Mouse (Mus musculus): Measurements from ENCODE around the gene Heatr5a. TPM values are rescaled to one million over a fixed set of nuclear protein-coding genes. Genes with fewer than 3 reads are reported as not detected.

The Heatr5a gene
- polyA plus RNA-seq, 1 experiment from 2014 or later = 10.2 TPM

GRCm38 (mm10) chr12:51865790-51866179 is 105.3 kb downstream of the Heatr5a start:
- no peak overlapping the region for H3K27ac ChIP-seq (ENCODE audit: low read depth, low read length)
- no peak overlapping the region for H3K4me2 ChIP-seq (ENCODE audit: low read depth)
- peaks cover 11% of the 10 kb centered on the region for H3K4me1 ChIP-seq (ENCODE audit: control insufficient read depth, insufficient read depth, low read length)
- no peaks in the 10 kb centered on the region for H3K27me3 ChIP-seq (ENCODE audit: control insufficient read depth, insufficient read depth, low read length)
- no peaks in the 10 kb centered on the region for H3K36me3 ChIP-seq (ENCODE audit: control insufficient read depth, insufficient read depth, low read length)
- ATAC-seq (ENCODE audit: insufficient read depth, low FRiP score, low TSS enrichment) (peak; percentile 74), DNase-seq (ENCODE audit: low spot score) (peak; percentile 36)
- H3K4me3 ChIP-seq (ENCODE audit: low read depth, low read length) = no peak overlapping the region
- H3K9ac ChIP-seq (ENCODE audit: low read length) = no peak overlapping the region
- 27% methylated on average over 4 of the region's 4 CpGs for WGBS
- H3K9me3 ChIP-seq (ENCODE audit: control insufficient read depth, low read length) = no peaks in the 10 kb centered on the region

DNA sequence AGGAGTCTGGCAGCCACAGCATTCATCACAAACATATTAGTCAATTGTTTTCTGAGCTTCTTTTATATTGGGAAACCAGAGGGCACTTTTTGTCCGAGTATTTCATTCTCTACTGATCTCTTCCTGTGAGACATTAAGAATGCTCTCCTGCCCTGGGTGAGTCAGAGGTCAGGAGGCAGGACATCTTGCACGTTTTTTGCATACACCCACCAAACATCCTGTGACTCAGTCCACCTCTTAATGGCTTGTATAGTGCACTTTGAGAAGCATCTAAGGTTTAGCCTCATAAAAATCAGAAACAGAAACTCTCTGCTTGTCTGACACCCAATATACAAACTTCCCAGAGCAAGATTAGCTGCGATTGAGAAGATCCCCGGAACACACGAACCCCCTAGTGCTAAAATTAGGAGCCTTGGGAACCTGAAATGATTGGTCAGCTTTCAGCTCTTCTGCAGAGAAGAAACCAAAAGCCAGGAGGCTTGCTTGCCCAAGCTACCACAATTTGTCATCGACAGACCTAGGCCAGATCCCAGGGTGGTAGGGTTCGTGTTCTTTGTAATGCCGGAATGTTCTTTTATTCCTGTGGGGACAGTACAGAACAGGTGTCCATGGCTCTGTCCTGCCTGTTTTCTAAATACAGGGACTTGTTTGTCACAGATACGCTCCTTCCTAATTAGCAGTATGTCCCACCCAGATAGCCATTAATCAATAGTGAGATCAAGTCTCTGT is 105.9 kb downstream of the Heatr5a start:
- Histone ChIP-seq H3K9me3 (ENCODE audit: control insufficient read depth, low read length) (no peaks in the 10 kb centered on the region), H3K27ac (ENCODE audit: low read depth, low read length) (no peak overlapping the region), H3K4me2 (ENCODE audit: low read depth) (no peak overlapping the region), H3K36me3 (ENCODE audit: control insufficient read depth, insufficient read depth, low read length) (no peaks in the 10 kb centered on the region), H3K27me3 (ENCODE audit: control insufficient read depth, insufficient read depth, low read length) (no peaks in the 10 kb centered on the region), H3K4me3 (ENCODE audit: low read depth, low read length) (no peak overlapping the region), H3K4me1 (ENCODE audit: control insufficient read depth, insufficient read depth, low read length) (peaks cover 11% of the 10 kb centered on the region), H3K9ac (ENCODE audit: low read length) (no peak overlapping the region)
- WGBS = 50% methylated on average over 9 of the region's 9 CpGs
- ATAC-seq (ENCODE audit: insufficient read depth, low FRiP score, low TSS enrichment) (peak; percentile 31; the same call in 1 of the 2 replicates), DNase-seq (ENCODE audit: low spot score) (peak; percentile 18)

- Histone ChIP-seq H3K27ac (ENCODE audit: low read depth, low read length) (no peak overlapping the region), H3K36me3 (ENCODE audit: control insufficient read depth, insufficient read depth, low read length) (no peaks in the 10 kb centered on the region), H3K4me1 (ENCODE audit: control insufficient read depth, insufficient read depth, low read length) (peaks cover 11% of the 10 kb centered on the region), H3K4me3 (ENCODE audit: low read depth, low read length) (no peak overlapping the region), H3K9me3 (ENCODE audit: control insufficient read depth, low read length) (no peaks in the 10 kb centered on the region), H3K4me2 (ENCODE audit: low read depth) (no peak overlapping the region), H3K9ac (ENCODE audit: low read length) (no peak overlapping the region), H3K27me3 (ENCODE audit: control insufficient read depth, insufficient read depth, low read length) (no peaks in the 10 kb centered on the region)
- 92% methylated on average over 14 of the region's 14 CpGs for WGBS
- DNase-seq (ENCODE audit: low spot score) = no peak
- ATAC-seq (ENCODE audit: insufficient read depth, low FRiP score, low TSS enrichment) = no peak
Observed at GRCm38 (mm10) chr12:51863116-51864002, 107.8 kb downstream of the Heatr5a start.

- Histone ChIP-seq H3K4me1 (ENCODE audit: control insufficient read depth, insufficient read depth, low read length) (no peaks in the 10 kb centered on the region), H3K4me2 (ENCODE audit: low read depth) (no peak overlapping the region), H3K9ac (ENCODE audit: low read length) (no peak overlapping the region), H3K27me3 (ENCODE audit: control insufficient read depth, insufficient read depth, low read length) (no peaks in the 10 kb centered on the region), H3K36me3 (ENCODE audit: control insufficient read depth, insufficient read depth, low read length) (no peaks in the 10 kb centered on the region), H3K9me3 (ENCODE audit: control insufficient read depth, low read length) (no peaks in the 10 kb centered on the region), H3K27ac (ENCODE audit: low read depth, low read length) (no peak overlapping the region), H3K4me3 (ENCODE audit: low read depth, low read length) (no peak overlapping the region)
- ATAC-seq (ENCODE audit: insufficient read depth, low FRiP score, low TSS enrichment) = no peak
- no peak for DNase-seq (ENCODE audit: low spot score)
- 63% methylated on average over 13 of the region's 13 CpGs for WGBS
Observed at GRCm38 (mm10) chr12:51858134-51859028, 112.7 kb downstream of the Heatr5a start.

DNA sequence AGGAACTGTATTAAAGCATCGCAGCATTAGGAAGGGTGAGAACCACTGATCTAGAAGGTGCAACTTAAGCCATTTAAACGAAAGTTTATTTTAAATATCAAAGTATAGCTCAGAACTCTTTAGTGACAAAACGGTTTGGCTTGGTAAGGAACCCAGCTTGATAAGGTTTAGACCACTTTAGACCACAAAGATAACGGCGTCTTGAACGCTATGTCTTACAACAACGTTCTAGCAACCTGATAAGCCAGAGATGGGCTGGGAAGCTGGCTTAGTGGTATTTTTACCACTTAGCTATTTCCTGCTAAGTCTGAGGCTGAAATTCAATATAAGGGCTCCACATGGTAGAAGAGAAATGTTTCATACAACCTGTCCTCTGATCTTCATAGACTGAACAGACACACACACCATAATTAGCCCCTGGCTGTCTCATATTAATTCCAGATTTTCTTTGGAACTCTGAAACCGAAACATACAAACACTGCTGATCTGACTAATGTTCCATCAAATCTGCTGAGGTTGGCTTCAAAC is 114.3 kb downstream of the Heatr5a start:
- DNase-seq (ENCODE audit: low spot score) (no peak), ATAC-seq (ENCODE audit: insufficient read depth, low FRiP score, low TSS enrichment) (no peak)
- Histone ChIP-seq H3K27ac (ENCODE audit: low read depth, low read length) (no peak overlapping the region), H3K4me1 (ENCODE audit: control insufficient read depth, insufficient read depth, low read length) (no peaks in the 10 kb centered on the region), H3K9me3 (ENCODE audit: control insufficient read depth, low read length) (no peaks in the 10 kb centered on the region), H3K9ac (ENCODE audit: low read length) (no peak overlapping the region), H3K4me3 (ENCODE audit: low read depth, low read length) (no peak overlapping the region), H3K27me3 (ENCODE audit: control insufficient read depth, insufficient read depth, low read length) (no peaks in the 10 kb centered on the region), H3K36me3 (ENCODE audit: control insufficient read depth, insufficient read depth, low read length) (no peaks in the 10 kb centered on the region), H3K4me2 (ENCODE audit: low read depth) (no peak overlapping the region)
- 91% methylated on average over 8 of the region's 8 CpGs for WGBS

- 94% methylated on average over 2 of the region's 2 CpGs for WGBS
- Histone ChIP-seq H3K9ac (ENCODE audit: low read length) (no peak overlapping the region), H3K4me2 (ENCODE audit: low read depth) (no peak overlapping the region), H3K9me3 (ENCODE audit: control insufficient read depth, low read length) (no peaks in the 10 kb centered on the region), H3K27ac (ENCODE audit: low read depth, low read length) (no peak overlapping the region), H3K27me3 (ENCODE audit: control insufficient read depth, insufficient read depth, low read length) (no peaks in the 10 kb centered on the region), H3K4me3 (ENCODE audit: low read depth, low read length) (no peak overlapping the region), H3K36me3 (ENCODE audit: control insufficient read depth, insufficient read depth, low read length) (no peaks in the 10 kb centered on the region), H3K4me1 (ENCODE audit: control insufficient read depth, insufficient read depth, low read length) (no peaks in the 10 kb centered on the region)
- DNase-seq (ENCODE audit: low spot score) (no peak), ATAC-seq (ENCODE audit: insufficient read depth, low FRiP score, low TSS enrichment) (no peak)
Observed at GRCm38 (mm10) chr12:51855872-51856271, 115.2 kb downstream of the Heatr5a start.

- H3K4me1 ChIP-seq (ENCODE audit: control insufficient read depth, insufficient read depth, low read length) = no peaks in the 10 kb centered on the region
- H3K9me3 ChIP-seq (ENCODE audit: control insufficient read depth, low read length) = no peaks in the 10 kb centered on the region
- no peak overlapping the region for H3K9ac ChIP-seq (ENCODE audit: low read length)
- no peak overlapping the region for H3K27ac ChIP-seq (ENCODE audit: low read depth, low read length)
- no peak overlapping the region for H3K4me2 ChIP-seq (ENCODE audit: low read depth)
- H3K4me3 ChIP-seq (ENCODE audit: low read depth, low read length) = no peak overlapping the region
- WGBS = 86% methylated on average over 6 of the region's 7 CpGs
- H3K27me3 ChIP-seq (ENCODE audit: control insufficient read depth, insufficient read depth, low read length) = no peaks in the 10 kb centered on the region
- no peak for DNase-seq (ENCODE audit: low spot score)
- no peaks in the 10 kb centered on the region for H3K36me3 ChIP-seq (ENCODE audit: control insufficient read depth, insufficient read depth, low read length)
- ATAC-seq (ENCODE audit: insufficient read depth, low FRiP score, low TSS enrichment) = no peak
Observed at GRCm38 (mm10) chr12:51855453-51855852, 115.7 kb downstream of the Heatr5a start.

DNA sequence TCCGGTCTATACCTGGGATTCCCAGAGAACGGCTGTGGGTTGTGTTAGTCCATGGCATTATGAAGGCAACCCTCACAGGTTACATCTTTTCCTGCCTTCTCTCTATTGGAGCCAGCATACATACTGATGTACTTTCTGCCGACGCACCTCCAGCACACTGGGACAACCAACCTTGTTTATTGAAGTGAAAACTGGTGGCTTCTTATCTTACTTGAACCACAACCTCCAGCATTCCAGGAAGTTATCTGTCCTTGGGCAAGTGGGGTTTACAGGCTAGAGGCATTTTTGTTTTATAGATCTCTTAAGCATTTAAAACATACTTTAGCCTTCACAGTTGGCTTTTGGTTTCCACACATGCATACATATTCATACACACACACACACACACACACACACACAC is 119.5 kb downstream of the Heatr5a start:
- H3K27ac ChIP-seq (ENCODE audit: low read depth, low read length) = no peak overlapping the region
- H3K4me2 ChIP-seq (ENCODE audit: low read depth) = no peak overlapping the region
- no peaks in the 10 kb centered on the region for H3K4me1 ChIP-seq (ENCODE audit: control insufficient read depth, insufficient read depth, low read length)
- no peak for ATAC-seq (ENCODE audit: insufficient read depth, low FRiP score, low TSS enrichment)
- DNase-seq (ENCODE audit: low spot score) = no peak
- no peak overlapping the region for H3K4me3 ChIP-seq (ENCODE audit: low read depth, low read length)
- 90% methylated on average over 4 of the region's 4 CpGs for WGBS
- no peak overlapping the region for H3K9ac ChIP-seq (ENCODE audit: low read length)
- no peaks in the 10 kb centered on the region for H3K36me3 ChIP-seq (ENCODE audit: control insufficient read depth, insufficient read depth, low read length)
- no peaks in the 10 kb centered on the region for H3K27me3 ChIP-seq (ENCODE audit: control insufficient read depth, insufficient read depth, low read length)
- H3K9me3 ChIP-seq (ENCODE audit: control insufficient read depth, low read length) = no peaks in the 10 kb centered on the region
